Mouse (Mus musculus) bone marrow macrophage, adult 2 months (primary cell): Measurements from ENCODE around the gene Plxnd1. TPM values are rescaled to one million over a fixed set of nuclear protein-coding genes. Genes with fewer than 3 reads are reported as not detected.

Source experiments
- H3K27ac ChIP-seq: 2 replicates; pipeline ENCODE4 v1.5.1; 2012; ENCODE audit warnings: low read depth, low read length; ENCODE audit not compliant: insufficient read depth
- H3K4me1 ChIP-seq: 2 replicates; pipeline ENCODE4 v1.6.1; 2012; ENCODE audit warnings: low read length; ENCODE audit not compliant: control insufficient read depth, insufficient read depth
- H3K4me3 ChIP-seq: 2 replicates; pipeline ENCODE4 v1.5.1; 2012; ENCODE audit warnings: mild to moderate bottlenecking, low read length, moderate library complexity; ENCODE audit not compliant: insufficient read depth
- CTCF ChIP-seq: IDR thresholded peaks from 2 replicates; pipeline ENCODE4 v1.5.1; 2012; ENCODE audit warnings: low read depth, mild to moderate bottlenecking, low read length, moderate library complexity
- POLR2A ChIP-seq: IDR thresholded peaks from 2 replicates; pipeline ENCODE4 v1.6.1; 2012; ENCODE audit warnings: mild to moderate bottlenecking, low read depth, low read length, borderline replicate concordance
- polyA plus RNA-seq: library from polyadenylated mRNA; stranded (reverse); fragments of >200 nt; gene quantifications from 2 replicates; pipeline ENCODE4 v1.2.4, GENCODE M21; 2012; ENCODE audit not compliant: missing spikeins, insufficient read depth, insufficient read length

Plxnd1 gene
- polyA plus RNA-seq, 1 experiment = 222 TPM

DNA sequence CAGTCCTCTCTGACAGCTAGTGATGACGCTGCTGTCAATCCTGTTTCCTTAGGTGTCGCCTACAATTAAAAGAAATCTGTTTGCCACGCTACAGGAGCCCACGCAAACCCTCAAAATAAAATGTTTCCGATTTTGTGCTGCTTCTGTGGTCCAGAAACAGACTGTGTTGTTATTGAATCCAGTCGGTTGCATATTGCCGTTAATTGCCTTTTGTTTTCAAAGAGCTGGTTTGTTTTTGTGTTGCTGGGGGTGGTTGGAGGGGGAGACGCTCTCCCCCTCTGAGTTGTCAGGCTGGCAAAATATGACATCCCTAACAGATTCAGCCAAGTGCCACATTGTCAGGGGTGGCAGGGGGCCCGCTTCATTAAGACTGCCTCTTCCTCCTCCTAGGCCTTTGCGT lies 81.3 kb downstream of the Plxnd1 start:
- TF ChIP-seq CTCF = no peak
- TF ChIP-seq POLR2A = no peak
- Histone ChIP-seq H3K27ac (no peak overlapping the region), H3K4me1 (peaks cover 32% of the 10 kb centered on the region), H3K4me3 (no peak overlapping the region)

DNA sequence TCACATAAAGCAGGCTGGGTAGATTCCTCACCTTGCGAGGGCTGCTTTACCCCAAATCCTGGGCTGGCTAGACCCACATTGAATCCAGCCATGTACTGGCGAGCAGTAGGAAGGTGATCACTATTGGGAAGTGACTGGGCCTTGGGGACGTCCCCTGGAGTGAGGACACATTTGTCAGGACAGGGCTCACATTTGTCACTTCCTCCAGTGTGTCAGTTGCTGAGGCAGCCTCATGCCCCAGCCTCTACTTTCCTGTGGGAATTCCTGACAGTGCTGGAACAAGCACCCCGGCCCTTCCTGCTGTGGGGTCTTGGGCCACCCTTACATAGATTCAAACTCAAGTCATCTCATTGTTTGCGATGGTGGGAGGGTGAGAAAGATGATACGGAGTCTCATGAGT lies 83.0 kb downstream of the Plxnd1 start:
- TF ChIP-seq CTCF (no peak), POLR2A (no peak)
- Histone ChIP-seq H3K4me1 (peaks cover 42% of the 10 kb centered on the region), H3K4me3 (no peak overlapping the region), H3K27ac (no peak overlapping the region)

DNA sequence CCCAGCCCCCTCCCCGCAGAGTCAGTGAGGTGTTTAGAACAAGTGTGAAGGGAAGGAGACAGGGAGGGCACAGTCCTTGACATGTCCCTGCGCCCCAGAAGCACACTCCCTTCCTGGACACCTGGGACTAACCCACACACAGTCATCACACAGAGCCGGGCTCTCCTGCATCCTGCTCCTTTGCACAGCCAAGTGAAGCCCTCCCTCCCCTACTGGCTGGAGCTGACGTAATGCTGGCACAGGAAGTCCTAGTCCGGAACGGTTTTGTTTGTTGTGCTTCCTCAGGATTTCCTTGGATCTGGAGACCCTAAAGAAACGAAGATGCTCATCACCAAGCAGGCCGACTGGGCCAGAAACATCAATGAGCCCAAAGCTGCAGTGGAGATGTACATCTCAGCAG lies 84.9 kb downstream of the Plxnd1 start:
- Histone ChIP-seq H3K4me1 (peaks cover 58% of the 10 kb centered on the region), H3K4me3 (no peak overlapping the region), H3K27ac (no peak overlapping the region)
- no peak for TF ChIP-seq POLR2A
- no peak for TF ChIP-seq CTCF

DNA sequence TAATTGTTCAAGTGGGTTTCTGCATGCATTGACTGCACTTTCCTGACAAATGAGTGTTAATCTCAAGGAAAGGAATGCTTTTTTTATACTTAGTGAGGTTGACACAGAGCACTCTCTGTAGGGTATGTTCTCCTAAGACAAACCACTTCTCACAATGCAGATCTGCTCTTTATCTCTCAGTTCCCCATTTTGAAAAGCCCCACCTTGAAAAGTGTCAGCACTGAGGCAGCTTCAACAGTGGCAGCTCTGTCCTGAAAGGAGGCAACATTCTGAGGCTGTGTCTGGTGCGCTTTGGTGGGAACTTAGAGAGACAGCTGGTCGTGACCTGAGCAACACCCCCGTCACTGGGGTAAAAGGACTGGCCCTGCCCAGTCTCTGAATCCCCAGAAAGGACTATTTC lies 85.8 kb downstream of the Plxnd1 start:
- Histone ChIP-seq H3K4me3 (no peak overlapping the region), H3K27ac (no peak overlapping the region), H3K4me1 (peaks cover 60% of the 10 kb centered on the region)
- TF ChIP-seq POLR2A (no peak), CTCF (no peak)

DNA sequence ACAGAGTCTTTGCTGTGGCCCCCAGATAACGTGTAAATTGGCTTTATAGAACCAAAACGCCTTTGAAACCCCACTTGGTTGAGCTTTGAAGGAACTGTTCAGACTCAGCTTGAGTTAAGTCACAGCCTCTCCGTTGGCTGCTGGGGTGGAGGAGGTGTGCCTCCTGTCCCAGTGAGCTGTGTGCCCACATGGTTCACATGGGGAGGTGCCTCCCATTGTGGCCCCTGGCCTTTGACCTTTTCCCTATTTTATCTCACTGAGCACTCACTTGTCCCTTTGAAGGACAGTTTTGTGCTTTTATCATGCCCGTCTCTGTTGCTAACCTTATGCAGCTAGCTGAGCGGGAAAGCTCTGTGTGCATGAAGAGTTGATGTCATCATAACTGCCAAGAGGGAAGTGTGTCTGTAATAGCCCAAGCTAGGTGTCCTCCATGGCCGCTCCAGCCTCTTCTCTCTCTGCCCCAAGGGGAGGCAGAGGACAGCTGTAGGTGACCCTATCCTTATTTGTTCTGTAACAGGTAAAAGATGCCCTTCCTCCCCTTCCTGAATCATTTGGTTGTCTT lies 86.3 kb downstream of the Plxnd1 start:
- TF ChIP-seq CTCF (no peak), POLR2A (no peak)
- H3K4me1 ChIP-seq = peaks cover 64% of the 10 kb centered on the region
- H3K27ac ChIP-seq = no peak overlapping the region
- H3K4me3 ChIP-seq = no peak overlapping the region

DNA sequence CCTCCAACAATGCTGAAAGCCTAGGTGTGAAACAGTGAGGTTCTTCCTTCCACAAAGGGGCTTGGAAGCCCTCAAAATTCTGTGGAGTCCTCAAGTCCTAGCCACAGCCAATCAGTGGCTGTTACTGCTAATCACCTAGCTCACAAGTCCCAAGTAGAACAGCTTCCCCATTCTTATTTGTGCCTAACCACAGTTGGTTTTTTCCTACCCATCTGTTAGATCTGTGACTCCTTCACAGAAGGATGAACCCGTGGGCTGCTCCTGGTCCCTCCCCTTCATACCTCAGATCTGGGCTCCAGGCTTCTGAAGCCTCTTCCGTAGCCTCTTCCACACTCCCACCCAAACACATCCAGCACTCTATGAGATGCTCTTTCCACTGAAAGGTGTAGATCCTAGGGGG lies 87.9 kb downstream of the Plxnd1 start:
- Histone ChIP-seq H3K27ac (peak overlapping the region; percentile 15), H3K4me3 (no peak overlapping the region), H3K4me1 (peaks cover 71% of the 10 kb centered on the region)
- no peak for TF ChIP-seq POLR2A
- TF ChIP-seq CTCF = no peak

DNA sequence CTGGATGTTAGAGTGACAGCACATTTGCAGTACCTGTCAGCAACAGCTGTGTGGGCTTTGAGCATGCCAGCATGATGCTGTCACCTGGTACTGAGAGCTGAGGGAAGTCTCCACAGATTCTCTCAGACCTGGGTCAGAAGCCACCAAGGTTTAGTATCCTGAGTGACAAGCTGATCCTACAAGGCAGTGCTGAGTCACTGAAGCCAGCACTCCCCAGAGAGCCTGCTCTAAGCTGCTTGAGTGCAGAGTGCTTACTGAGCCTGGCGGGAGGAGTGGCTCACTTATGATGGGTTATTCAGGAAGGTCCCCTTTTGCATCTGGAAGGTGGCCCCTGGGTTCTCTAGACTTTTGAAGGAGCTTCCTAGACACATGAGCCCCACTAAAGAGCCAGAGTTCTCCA lies 88.3 kb downstream of the Plxnd1 start:
- Histone ChIP-seq H3K27ac (peak overlapping the region; percentile 15), H3K4me1 (peaks cover 71% of the 10 kb centered on the region), H3K4me3 (no peak overlapping the region)
- no peak for TF ChIP-seq CTCF
- no peak for TF ChIP-seq POLR2A

DNA sequence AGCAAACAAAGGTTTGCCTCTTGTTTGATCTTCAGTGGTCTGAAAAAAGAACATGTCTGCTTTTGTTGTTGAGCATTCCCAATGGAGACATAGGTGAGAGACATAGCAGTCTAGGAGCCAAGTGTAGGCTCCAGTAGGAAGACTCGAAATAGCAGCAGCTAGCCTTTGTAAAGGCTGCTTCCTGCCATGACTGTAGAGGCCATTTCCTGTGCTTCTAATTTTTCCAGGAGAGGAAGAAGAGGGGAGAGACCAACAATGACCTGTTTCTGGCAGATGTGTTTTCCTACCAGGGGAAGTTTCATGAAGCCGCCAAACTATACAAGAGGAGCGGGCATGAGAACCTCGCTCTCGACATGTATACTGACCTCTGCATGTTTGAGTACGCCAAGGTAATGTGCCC lies 89.2 kb downstream of the Plxnd1 start:
- peaks cover 67% of the 10 kb centered on the region for H3K4me1 ChIP-seq
- H3K4me3 ChIP-seq = no peak overlapping the region
- TF ChIP-seq CTCF (no peak), POLR2A (no peak)
- H3K27ac ChIP-seq = no peak overlapping the region

Other genes starting within 250 kb of the Plxnd1 start
- not detected in 2 replicates for gene Tmem40, start 232.6 kb downstream of the Plxnd1 start, polyA plus RNA-seq
- 0.39 and 0.40 TPM in 2 replicates for gene Cand2, start 220.5 kb downstream of the Plxnd1 start, polyA plus RNA-seq
- gene Rpl32, start 186.3 kb downstream of the Plxnd1 start, polyA plus RNA-seq = 2,269 and 2,339 TPM in 2 replicates
- gene Efcab12, start 156.6 kb downstream of the Plxnd1 start, polyA plus RNA-seq = 0.31 and 0.32 TPM in 2 replicates
- gene Mbd4, start 141.6 kb downstream of the Plxnd1 start, polyA plus RNA-seq = 12.0 and 13.8 TPM in 2 replicates
- gene Ift122, start 141.5 kb downstream of the Plxnd1 start, polyA plus RNA-seq = 6.0 and 9.3 TPM in 2 replicates
- gene Rho, start 63.3 kb downstream of the Plxnd1 start, polyA plus RNA-seq = not detected in 2 replicates
- not detected in 2 replicates for gene H1foo, start 50.1 kb downstream of the Plxnd1 start, polyA plus RNA-seq
- 41.2 and 41.6 TPM in 2 replicates for gene Tmcc1, start 198.5 kb upstream of the Plxnd1 start, polyA plus RNA-seq
- gene Washc2, start 213.0 kb upstream of the Plxnd1 start, polyA plus RNA-seq = 87.7 and 90.9 TPM in 2 replicates